Mouse (Mus musculus) heart, postnatal 36 days (tissue): ENCODE results near the gene Gpd1. TPM values are rescaled to one million over a fixed set of nuclear protein-coding genes. Genes with fewer than 3 reads are reported as not detected.
A peak's percentile ranks its signal among the peaks of the same experiment; 100 is the strongest.
"Not testable (repeated sequence)": the region's sequence is repeated elsewhere in the genome, so short reads cannot be mapped to it uniquely, and the experiment has no call there.

Experiments
- DNase-seq, 2 experiments: peaks; one replicate each; pipeline ENCODE4 v3.0.0; 2021 to 2022
- intact Hi-C: fragments of 180-260 bp; cut with DNase I; formaldehyde crosslinking; loops from one replicate; pipeline ENCODE4 v1.15.1; 2025
- total RNA-seq, 2 experiments: library from RNA; stranded (reverse); gene quantifications; 2 replicates each; pipeline ENCODE4 v1.2.3; 2021

Gene Gpd1
- total RNA-seq, 2 experiments from 2014 or later: 61.0 to 62.5 TPM

GRCm38 (mm10) chr15:99716814-99717213 is 501 bp upstream of the Gpd1 start:
- no peak for DNase-seq
- intact Hi-C loops: loop anchor here (5.0 kb wide), 1 partner anchor 510 kb away; the partner anchor contains the start of gene Atf1

- intact Hi-C loops: loop anchor here (5.0 kb wide), 1 partner anchor 509 kb away; the partner anchor contains the start of gene Atf1
- DNase-seq: no peak
Measured at GRCm38 (mm10) chr15:99718461-99719021, 1.2 kb downstream of the Gpd1 start.

DNA sequence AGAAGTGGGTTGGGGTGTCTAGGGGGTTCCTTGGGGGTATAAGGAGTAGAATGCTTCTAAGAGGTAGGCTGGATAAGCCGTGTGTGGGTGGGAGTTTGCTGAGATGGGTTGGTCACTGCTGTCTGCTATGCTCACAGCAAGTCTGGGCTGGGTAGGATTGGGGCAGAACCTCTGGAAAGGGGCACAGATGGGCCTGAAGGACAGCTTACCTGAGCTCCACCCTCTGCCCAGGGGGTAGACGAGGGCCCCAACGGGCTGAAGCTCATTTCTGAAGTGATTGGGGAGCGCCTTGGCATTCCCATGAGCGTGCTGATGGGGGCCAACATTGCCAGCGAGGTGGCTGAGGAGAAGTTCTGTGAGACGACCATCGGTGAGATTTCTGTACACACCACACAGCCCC is 2.5 kb downstream of the Gpd1 start:
- intact Hi-C loops: loop anchor here (5.0 kb wide), 1 partner anchor 507 kb away; the partner anchor contains the start of gene Atf1
- DNase-seq: no peak

- no peak for DNase-seq
- intact Hi-C loops: no loop called here
Measured at GRCm38 (mm10) chr15:99721921-99722743, 4.8 kb downstream of the Gpd1 start.

- intact Hi-C loops: no loop called here
- no peak for DNase-seq
Measured at GRCm38 (mm10) chr15:99723120-99723514, 5.8 kb downstream of the Gpd1 start.

DNA sequence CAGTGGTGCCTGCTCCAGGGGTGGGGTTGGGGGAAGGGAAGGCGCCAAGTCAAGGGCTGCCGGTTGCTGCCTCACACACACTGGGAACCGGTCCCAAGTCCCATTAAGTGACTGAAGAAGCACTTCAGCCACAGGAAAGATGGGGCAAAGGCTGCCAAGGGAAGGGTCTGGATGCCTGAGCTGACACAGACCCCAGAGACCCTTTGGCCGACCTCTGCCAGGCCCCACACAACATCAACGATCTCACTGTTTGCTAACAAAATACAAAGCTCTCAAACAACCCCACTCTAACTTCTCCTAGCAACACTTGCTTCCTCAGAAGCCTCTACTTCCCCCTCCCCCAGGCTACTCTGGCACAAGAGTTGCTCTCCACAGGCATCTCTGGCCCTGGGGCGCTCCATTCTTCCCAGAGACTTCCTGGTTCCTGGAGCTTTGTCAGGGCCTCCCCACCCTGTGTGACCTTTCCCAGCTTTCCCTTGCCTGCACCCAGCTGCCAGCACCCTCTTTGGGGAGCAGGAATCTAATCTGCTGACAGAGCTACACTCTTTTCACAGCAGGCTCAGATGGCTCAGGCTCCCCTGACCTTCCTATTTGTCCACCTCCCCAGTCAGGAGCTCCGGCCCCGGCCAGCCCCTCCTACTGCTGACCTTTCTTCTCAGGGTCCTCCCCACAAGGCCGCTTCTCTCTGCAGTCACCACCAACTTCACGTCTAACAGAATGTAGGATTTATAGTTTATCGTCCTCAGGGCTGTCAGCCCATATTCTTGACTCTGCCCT is 6.4 kb downstream of the Gpd1 start:
- intact Hi-C loops: loop anchor here (2.0 kb wide), 1 partner anchor 21 kb away; the partner anchor contains the start of gene Smarcd1
- DNase-seq: peak; percentile 68 to 74

DNA sequence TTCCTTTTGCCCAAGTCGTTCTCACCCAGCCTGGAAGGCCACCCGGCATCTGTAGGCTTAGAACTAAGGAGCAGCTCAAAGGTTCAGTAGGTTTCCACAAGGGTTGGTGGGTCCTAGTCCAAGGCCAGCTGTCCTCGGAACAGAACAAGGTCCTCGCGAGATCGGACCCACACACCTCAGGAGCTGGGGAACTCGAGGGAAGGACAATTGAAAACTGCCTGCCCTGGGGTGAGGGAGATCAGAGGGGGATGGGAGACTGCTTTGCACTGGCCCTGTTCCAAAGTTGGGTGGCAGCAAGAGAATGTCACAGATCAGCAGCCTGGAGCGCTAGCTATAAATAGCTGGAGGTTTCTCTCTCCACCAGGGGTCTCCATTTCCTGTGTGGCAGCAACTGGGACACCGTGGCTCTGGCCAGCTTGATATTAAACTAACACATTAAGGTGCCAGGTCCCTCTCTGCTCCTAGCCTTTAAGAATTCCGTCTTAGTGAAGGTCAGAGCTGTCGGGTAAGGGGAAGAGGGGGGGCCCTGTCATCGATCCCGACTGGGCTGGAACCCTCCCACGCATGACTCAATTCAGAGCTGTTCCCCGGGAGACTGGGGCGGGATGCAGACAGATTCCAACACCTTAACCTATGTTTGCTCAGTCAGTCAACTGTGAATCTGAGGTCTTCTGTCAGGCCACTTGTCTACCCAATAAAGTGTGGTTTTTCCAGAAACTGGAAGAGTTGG is 7.1 kb downstream of the Gpd1 start:
- intact Hi-C loops: loop anchor here (2.0 kb wide), 1 partner anchor 22 kb away; the partner anchor contains the start of gene Smarcd1
- peak; percentile 69 to 76 for DNase-seq

GRCm38 (mm10) chr15:99725341-99726155 is 8.2 kb downstream of the Gpd1 start, which contains the start of gene Cox14:
Cox14 (plus strand) TSS chr15:99725618.
- intact Hi-C loops: loop anchor here (2.0 kb wide), 2 partner anchors 23 to 47 kb away; partner anchors contain the start of genes Cers5 and Smarcd1
- peak; percentile 94 to 98 for DNase-seq

GRCm38 (mm10) chr15:99726549-99726948 is 9.2 kb downstream of the Gpd1 start:
- intact Hi-C loops: loop anchor here (2.0 kb wide), 1 partner anchor 46 kb away; the partner anchor contains the start of gene Cers5
- no peak for DNase-seq

- intact Hi-C loops: loop anchor here (2.0 kb wide), 1 partner anchor 46 kb away; the partner anchor contains the start of gene Cers5
- not testable (repeated sequence) for DNase-seq
Measured at GRCm38 (mm10) chr15:99727039-99727438, 9.7 kb downstream of the Gpd1 start.

- intact Hi-C loops: loop anchor here (2.0 kb wide), 1 partner anchor 45 kb away; the partner anchor contains the start of gene Cers5
Measured at GRCm38 (mm10) chr15:99727525-99727924, 10.2 kb downstream of the Gpd1 start.

DNA sequence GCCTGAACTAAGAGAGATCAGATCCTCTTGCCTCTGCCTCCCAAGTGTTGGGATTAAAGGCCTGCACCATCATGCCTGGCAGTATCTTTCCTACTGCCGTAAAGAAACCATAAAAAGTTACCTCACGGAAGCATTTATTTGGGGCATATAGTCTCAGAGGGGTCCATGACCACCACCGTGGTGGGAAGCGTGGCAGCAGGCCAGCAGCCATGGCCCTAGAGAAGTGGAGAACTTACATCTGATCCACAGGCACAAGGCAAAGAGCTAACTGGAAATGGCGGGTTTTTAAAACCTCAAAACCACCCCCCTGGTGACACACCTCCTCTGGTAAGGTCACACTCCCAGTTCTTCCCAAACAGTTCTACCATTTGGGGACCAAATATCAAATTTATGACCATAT is 10.9 kb downstream of the Gpd1 start:
- intact Hi-C loops: no loop called here
- no peak for DNase-seq

More at GRCm38 (mm10) chr15:99727525-99727924, 10.2 kb downstream of the Gpd1 start:
- no peak for DNase-seq

- intact Hi-C loops: no loop called here
- no peak for DNase-seq
Measured at GRCm38 (mm10) chr15:99729056-99729783, 11.9 kb downstream of the Gpd1 start.

DNA sequence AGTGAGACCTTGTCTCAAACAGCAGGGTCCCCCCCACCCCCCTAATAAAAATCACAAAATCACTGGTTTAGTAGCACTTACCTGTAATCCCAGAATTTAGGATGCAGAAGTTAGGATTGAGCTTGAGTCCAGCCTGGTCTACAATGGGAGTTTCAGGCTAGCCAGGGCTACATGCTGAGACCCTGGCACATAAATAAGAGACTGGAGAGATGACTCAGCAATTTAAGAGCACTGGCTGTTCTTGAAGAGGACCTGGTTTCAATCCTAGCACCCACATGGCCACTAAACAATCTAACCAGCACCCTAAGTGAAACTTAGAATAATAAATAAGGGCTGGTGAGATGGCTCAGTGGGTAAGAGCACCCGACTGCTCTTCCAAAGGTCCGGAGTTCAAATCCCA is 13.9 kb downstream of the Gpd1 start:
- DNase-seq: no peak

DNA sequence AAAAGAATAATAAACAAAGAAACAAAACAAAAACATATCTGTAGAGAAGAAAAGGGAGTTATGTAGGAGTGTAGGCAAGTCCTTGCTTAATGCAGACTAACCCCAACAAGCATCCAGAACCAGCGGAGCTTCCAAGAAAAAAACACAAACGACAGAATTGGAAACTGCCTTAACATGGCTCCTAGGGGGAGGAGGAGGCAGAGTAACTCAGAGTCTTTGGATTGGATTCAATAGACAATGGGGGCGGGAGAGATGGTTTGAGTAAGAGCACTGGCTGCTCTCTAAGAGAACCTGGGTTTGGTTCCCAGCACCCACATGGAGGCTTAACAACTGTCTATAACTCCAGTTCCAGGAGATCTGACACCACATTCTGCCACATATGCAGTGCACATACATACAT is 14.4 kb downstream of the Gpd1 start:
- no peak for DNase-seq

More for the DNA sequence above, 13.9 kb downstream of the Gpd1 start:
- intact Hi-C loops: no loop called here

GRCm38 (mm10) chr15:99733186-99733585 is 15.9 kb downstream of the Gpd1 start:
- no peak for DNase-seq

More for the DNA sequence above, 14.4 kb downstream of the Gpd1 start:
- intact Hi-C loops: no loop called here

GRCm38 (mm10) chr15:99735631-99736030 is 18.3 kb downstream of the Gpd1 start:
- intact Hi-C loops: no loop called here
- peak; percentile 100 for DNase-seq

More at GRCm38 (mm10) chr15:99733186-99733585, 15.9 kb downstream of the Gpd1 start:
- intact Hi-C loops: no loop called here

GRCm38 (mm10) chr15:99736675-99737074 is 19.4 kb downstream of the Gpd1 start:
- no peak for DNase-seq
- intact Hi-C loops: no loop called here
